Mouse (Mus musculus): ENCODE results near the gene Spty2d1.

The Spty2d1 gene

DNA sequence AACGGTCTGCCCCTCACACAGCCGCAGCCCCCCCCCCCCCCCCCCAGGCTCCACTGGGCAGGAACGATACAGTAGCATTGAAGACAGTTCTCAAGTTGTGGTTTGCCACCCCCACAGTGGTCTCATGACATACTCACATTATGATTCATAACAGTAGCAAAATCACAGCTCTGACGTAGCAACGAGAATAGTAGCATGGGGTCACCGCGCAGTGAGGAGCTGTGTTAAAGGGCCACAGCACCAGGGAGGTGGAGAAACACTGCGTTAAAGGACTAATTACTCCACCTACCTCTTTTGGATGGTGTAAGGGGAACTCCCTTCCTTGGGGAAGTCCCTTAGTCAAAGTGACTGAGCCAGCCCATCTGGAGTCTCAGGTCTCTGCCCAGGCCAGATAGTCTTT lies 14.3 kb upstream of the Spty2d1 start:
- no peak for DNase-seq (ENCODE audit: extremely low read depth, insufficient read length, low spot score)

DNA sequence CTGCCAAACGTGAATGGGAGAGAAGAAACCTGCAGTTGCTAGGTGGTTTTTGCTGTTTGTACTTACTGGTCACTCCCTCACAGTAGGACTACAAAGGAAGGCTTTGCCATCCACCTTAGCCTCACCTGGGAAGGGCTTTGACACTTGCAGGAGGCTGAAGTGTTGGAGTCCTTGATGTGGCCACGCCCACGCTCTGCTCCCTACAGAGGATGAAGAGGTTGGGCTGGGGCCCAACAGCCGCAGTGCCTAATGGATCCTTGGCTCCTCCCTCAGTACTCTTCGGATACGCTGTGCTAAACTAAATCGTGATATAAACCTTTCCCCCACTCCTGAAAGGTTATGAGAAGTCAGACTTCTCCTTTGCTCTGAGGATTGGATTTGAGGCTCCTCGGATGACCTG lies 12.7 kb upstream of the Spty2d1 start:
- DNase-seq (ENCODE audit: extremely low read depth, insufficient read length, low spot score): no peak

DNA sequence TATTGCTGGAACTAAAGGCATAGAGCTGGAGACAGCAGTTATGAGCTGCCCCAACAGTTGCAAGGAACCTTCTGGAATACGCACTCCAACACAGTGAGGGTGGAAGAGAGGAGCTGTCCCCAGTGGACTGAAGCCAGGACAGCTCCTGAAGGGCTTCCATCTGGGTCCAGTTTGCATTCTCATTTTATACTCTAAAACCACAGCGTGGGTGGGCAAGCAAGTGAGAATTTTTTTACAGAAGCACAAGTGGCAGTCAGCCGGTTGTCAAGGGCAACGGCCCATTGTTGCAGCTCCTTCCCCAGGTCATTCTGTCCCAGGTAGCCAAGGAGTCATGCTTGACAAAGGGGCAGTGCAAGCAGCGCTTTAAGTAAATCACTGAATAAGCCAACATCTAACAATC lies 11.4 kb upstream of the Spty2d1 start:
- no peak for DNase-seq (ENCODE audit: extremely low read depth, insufficient read length, low spot score)

DNA sequence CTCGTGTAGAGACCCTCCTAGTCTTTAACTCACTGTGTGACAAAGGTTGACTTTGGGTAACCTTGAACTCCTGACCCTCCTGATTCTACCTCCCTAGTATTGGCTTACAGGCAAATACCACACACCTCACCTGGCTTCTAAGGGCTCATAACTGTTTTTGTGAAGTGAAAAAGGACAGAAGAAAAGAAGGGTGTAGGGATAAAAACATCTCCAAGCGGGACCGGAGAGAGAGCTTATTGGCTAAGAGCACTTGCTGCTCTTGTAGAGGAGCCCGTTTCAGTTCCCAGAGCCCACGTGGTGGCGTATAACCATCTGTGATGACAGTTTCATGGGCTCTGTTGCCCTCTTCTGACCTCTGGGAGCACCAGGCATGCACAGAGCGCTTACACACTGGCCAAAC lies 8.9 kb upstream of the Spty2d1 start:
- no peak for DNase-seq (ENCODE audit: extremely low read depth, insufficient read length, low spot score)

DNA sequence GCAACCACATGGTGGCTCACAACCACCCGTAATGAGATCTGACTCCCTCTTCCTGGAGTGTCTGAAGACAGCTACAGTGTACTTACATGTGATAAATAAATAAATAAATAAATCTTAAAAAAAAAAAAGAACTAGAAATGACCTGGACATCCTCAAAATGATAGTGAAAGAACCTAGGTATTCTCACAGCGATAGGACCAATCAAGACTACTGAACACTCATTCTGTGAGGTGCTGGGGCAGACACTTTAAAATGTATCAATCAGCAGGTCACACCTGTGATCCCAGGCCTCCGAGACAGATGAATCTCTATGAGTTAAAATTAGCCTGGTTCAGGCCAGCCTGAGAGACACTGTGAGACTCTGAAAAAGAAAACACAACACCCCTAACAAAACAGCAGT lies 8.4 kb upstream of the Spty2d1 start:
- no peak for DNase-seq (ENCODE audit: extremely low read depth, insufficient read length, low spot score)

DNA sequence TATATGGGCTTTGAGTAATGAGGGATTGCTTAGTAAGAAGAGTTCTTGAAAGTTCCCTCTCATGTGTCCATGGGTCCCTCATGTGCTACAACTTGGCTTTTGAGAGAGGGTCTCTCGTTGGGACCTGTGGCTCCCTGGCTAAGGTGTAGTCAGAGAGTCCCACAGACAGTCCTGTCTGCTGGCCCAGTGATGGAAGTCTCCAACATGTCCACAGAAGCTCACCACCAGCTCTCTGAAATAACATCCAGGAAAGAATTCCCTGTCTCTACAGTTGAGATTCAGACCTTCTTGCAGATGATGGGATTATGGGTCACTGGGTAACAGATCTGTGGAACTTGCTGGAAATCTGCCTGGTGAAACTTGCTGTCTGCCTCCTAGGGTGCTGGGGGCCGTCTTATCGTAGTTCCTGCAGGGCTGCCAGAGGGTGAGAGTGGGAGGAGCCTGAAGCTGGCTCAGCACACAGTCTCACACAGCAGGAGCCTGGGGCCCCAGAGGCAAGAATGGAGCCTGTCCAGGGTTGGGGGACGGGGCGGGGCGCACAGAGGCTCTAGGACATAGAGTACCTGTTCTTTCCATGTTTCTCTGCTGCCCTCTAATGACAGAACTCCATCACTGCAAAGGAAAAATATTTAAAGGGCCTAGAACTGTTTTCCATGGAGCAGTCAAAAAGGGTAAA lies 7.3 kb upstream of the Spty2d1 start:
- DNase-seq (ENCODE audit: extremely low read depth, insufficient read length, low spot score): peak; percentile 88

DNA sequence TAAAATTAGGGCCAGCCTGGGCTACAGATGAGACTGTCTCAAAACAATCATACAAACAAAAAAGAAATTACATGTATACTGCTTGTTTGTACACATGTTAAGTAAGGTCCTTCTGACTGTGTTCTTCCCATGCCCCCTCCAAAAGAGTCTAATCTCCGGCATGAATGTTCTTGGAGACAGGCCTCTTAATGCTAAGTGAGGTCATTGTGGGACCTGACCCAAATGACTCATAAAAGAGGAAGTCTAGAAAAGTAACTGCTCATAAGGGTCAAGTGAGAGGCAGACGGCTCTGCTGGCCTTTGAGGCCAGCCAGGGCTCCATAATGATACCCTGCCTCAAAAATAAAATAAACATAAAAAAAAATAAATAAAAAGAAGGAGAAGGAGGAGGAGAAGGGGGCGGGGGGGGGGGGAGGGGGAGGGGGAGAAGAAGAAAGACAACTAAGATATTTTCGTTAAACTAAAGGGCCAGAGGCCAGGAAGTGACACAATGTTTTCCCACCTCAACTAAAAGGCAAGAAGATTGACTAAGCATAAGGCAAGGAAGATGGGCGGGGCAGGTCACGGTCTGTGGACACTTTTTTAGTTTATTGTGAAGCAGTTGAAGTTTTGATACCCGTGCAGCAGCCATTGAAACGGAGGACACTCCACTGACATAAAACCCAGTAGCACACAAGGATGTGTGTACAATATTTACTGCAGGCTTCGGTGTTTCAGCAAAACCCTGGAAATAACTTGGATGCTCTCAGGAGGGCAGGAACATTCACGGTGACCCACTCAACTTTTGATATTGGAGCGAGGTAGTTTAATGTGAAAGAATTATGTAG lies 6.6 kb upstream of the Spty2d1 start:
- DNase-seq (ENCODE audit: extremely low read depth, insufficient read length, low spot score): peak; percentile 65

DNA sequence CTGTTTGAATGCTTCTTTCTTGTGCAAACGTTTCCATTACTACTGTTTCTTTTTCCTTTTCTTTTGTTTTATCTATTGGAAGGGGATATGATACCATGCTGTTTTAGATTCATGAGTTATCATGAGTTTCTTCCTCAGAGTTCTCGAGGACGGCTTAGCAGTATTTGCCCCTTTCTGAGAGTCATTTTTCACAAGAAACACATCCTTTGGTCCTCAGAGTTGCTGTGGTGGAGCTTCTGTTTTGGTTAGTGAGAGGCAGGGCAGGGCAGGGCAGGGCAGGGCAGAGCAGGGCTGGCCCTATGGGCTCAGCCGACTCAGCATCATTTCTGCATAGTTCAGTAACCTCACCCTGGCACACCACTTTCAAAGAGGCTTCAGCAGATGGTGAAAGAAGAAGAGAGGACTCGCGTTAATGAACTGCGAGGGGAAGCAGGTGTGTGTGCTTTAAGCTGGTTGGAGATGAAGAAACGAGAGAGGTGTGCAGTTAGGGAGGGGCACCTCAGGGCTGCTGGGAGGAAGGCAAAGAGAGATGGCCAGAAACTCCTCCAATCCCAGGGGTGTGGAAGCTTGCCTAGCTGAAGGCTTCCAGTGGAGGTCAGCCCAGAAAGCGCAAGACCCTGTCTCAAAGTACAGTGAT lies 5.0 kb upstream of the Spty2d1 start:
- no peak for DNase-seq (ENCODE audit: extremely low read depth, insufficient read length, low spot score)

DNA sequence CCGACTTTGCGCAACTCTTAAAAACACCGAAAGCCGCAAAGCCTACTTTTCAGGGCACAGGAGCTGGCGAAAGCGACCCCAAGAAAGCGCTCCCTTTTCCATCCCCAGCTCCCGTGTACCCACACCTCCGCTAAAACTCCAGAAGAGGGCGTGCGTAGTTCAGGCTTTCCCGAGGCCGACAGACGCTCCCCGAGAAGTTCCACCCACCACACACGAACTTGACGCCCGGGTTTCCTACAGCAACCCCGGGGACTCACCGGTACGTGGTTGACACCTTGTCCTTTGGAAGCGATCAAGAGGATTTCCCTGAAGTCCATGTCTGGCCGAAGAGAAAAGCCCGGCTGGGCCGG lies 418 bp downstream of the Spty2d1 start:
- no peak for DNase-seq (ENCODE audit: extremely low read depth, insufficient read length, low spot score)

DNA sequence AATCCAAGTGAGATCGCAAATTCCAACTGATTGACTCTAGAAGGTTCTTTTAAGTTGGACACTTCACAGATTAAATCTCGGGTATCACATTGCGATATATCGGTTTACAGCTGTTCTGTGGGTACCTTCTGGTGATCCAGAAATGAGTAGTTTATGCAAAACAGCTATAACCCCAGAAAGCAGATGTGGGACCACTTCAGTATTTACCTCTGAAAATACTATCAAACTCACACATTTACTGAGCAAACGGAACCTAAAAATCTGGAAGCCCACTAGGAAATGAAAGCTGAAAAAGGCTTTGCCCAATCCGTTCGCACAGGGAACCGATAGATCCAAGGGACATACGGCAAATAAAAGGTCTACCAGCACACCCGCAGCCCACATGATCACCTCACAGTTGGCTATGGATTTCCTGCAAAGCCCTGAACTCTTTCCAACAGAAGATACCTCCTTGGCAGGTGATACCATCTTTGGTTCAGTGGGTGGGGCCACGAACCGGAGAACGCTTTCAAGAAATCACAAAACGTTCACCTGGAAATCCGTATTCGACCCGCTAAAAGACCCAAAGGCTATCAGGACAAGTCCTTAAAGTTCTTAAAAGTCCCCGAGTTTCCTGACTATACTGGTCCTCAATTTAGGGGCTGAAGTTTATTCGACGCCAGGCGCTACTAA lies 966 bp downstream of the Spty2d1 start:
- no peak for DNase-seq (ENCODE audit: extremely low read depth, insufficient read length, low spot score)

DNA sequence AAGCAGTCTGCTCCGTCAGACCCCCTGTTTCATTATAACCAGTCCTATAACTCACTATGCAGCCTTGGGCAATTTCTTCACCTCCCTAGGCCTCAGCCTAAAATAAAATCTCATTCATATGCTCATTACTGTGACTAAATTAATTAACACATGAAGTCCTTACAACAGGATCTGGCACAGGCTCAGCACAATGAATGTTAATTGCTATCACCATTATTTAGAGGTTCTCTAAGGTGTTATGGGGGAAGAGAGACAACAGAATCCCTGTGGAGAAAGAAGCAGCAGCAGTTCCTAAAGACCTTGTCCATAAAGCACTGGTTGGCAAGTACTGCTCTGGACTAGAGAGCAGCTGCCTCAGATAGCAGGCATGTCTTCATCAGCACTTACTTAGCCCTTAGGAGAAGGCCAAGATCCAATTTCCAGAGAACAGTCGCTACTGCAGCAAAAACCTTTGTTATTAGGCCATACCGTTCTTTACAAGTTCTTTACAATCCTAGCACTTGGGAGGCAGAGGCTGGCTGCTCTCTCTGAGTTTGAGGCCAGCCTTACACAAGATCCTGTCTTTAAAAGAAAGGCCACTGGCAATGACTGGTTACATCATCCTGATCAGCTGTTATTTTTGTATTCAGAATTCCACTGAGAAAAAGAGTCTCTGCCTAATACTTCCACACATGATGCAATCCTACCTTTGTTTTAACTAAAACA lies 4.6 kb downstream of the Spty2d1 start:
- no peak for DNase-seq (ENCODE audit: extremely low read depth, insufficient read length, low spot score)

DNA sequence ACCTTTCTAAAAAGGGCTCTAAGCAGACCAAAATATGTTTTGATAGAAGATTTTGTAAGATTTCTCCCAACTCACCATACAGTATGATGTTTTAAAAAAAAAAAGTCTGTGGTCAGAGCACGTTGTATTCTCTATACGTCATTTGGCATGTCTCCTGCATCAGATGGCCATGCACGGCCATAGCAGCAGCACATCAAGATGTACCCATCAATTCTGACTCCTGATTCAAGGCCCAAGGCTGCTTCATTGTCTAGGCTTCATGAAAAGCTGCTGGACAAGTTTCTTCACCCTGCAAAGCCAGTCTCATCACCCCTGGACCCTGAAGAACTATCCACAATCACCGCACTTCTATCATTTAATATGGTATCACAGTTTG lies 6.3 kb downstream of the Spty2d1 start:
- DNase-seq (ENCODE audit: extremely low read depth, insufficient read length, low spot score): no peak

DNA sequence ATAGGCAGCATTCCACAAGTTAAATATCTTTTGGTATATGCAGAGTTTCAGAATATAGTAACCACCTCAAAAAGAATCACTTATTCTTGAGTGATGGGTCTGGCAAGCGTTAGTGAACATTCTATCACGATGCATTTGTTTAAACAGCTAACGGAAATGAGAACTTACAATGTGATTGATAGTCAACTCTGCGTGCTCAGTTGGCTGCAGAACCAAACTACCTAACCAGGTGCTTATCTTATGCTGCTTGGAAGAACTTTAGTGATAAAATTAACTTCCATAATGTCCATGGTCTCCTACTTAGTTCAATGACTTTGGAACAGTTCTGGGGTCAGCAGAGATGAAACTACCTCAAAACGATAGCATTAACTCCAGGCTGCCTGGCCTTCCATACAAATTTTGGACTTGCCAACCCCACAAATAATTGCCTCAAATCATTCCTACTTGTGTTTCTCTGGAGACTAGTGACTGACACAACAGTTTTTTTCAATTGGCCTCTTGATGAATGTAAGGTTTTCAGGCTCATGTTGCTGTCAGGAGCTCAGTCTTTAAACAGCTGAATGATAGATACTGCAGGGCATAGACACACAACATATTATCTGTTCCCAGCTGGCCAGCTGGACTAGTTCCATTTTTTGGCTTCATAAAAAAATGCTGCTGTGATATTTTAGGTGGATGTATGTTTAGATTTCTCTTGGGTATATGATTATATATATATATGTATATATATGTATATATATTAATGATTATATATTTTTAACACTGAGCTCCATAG lies 6.9 kb downstream of the Spty2d1 start:
- no peak for DNase-seq (ENCODE audit: extremely low read depth, insufficient read length, low spot score)

DNA sequence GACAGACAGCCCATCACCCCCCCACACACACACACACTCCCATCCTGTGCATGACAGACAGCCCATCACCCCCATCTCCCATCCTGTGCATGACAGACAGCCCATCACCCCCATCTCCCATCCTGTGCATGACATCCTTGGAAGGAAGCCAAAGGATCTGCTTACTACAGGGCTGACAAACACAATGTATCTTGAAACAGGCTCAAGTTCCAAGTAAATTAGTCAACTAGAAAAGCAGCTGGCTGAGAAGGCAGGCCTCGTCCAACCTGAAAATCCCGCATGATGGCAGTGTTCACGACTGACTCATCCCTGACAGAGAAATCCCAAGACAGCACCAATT lies 7.6 kb downstream of the Spty2d1 start:
- peak; percentile 58 for DNase-seq (ENCODE audit: extremely low read depth, insufficient read length, low spot score)

DNA sequence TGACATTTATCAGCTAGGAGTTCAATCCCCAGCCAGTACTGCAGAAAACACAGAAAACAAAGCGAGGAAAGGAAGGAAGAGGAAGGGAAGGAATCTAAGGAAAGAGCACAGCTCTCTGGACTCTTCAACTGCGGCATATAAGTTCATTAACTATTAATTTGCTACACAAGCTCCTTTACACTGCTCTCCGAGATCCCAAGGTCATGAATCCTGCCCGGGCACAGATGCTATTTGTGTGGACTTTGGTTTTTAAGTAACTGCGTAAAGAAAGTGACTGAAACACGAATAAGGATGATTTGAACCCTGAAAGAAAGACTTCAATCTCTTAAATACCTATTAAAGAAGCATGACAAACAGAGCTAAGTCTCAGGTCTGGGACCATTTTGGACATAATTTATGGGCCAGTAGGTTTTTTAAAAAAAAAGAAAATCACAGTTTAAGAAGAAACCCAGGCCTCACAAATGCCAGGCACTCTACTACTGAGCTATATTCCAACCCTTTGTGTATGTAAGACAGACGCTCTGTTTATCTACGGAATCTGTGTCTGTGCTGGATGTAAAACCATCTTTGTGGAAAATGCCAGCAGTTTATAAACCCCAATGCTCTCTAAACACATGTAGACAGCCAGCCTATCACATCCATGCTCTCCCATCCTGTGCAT lies 8.1 kb downstream of the Spty2d1 start:
- DNase-seq (ENCODE audit: extremely low read depth, insufficient read length, low spot score): peak; percentile 31

DNA sequence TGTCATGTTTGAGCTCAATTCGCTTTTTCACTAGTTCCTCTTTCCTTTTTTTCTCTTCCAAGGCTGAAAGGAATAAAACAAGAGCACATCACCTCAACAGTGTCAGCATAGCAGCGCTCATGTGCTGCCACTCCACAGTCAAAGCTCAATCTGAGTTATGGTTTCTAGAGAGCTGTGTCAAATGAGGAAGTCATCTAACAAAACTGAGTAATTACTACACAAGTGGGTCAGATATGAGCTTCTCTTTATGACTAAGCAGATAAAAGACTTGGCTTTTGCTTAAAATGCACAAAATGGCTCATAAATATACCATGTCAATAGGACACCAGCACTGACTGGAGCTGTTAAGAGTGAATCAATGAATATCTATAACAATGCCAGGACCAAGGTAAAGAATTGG lies 9.3 kb downstream of the Spty2d1 start:
- DNase-seq (ENCODE audit: extremely low read depth, insufficient read length, low spot score): no peak

DNA sequence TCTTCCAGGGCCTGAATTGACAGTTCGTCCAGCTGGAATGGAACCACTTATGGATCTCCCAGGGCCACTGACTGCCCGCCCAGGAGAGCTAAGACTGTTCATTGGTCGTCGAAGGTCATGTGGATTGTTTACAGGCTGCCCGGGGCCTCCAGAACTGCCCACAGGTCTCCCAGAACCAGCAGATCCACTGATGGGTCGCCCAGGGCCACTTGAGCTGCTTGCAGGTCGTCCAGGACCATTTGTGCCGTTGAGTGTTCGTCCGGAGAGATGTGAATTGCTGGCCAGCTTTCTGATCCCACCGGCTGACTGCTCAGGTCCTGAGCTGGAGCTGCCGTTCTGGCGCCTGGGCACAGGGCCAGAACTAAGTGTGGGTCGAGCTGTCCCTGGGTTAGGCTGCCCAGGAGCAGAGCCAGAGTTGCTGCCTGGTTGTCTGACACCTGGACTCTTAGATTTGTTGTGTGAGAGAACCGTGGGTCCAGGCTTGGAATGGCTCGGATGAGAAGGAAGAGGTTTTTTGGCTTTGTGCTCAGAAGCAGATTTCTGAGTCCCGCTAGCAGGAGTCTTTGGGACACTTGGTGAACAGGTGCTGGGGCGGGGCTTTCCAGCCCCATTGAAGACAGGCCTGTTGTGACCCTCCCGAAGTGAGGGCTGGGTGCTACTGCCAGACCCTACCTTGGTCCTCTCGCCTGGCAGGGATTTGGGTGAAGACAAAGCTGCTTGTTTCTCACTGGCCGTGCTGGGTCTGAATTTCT lies 10.4 kb downstream of the Spty2d1 start:
- no peak for DNase-seq (ENCODE audit: extremely low read depth, insufficient read length, low spot score)

DNA sequence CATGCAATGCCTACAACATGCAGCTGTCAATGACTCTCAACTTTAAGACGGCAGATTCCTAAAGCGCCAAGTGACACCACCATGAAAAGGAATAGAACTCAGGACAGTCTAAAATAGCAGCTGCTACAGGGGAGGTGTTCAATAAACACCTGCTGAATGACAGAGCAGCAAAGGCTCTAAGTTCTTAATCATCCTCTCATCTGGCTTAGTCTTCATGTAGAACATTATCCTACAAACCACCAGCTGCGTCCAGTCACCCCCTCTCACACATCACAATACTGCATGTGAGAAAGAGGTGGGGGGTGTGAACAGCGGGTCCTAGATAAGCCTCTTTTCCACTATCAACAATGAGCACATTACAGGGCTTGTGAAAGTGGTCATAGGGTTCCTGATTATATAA lies 11.2 kb downstream of the Spty2d1 start:
- no peak for DNase-seq (ENCODE audit: extremely low read depth, insufficient read length, low spot score)

DNA sequence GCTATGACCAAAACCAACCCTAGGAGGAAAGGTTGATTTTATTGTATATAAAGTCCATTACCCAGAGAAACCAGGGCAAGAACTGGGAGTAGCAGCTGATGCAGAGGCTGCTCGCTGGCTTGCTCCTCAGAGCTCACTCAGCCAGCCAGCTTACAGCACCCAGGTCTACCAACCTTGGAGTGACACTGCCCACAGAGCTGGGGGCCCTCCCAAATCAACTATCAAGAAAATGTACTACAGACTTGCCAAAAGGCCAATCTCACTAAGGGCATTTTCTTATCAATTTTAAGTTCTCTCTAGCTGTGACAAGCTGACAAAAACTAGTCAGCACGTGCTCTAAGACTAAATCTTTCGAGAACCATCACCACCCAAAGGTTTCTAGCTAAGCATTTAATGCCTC lies 12.7 kb downstream of the Spty2d1 start:
- DNase-seq (ENCODE audit: extremely low read depth, insufficient read length, low spot score): no peak

Measured in 3134 (cell line).